Mouse (Mus musculus): Measurements from ENCODE around the gene Cp. TPM values are rescaled to one million over a fixed set of nuclear protein-coding genes. Genes with fewer than 3 reads are reported as not detected.
"Not testable (repeated sequence)": the region's sequence is repeated elsewhere in the genome, so short reads cannot be mapped to it uniquely, and the experiment has no call there.

Cp gene
- polyA plus RNA-seq (2015; fragmentation: Nextera tagmentation; extraction: Ambion mirVana), result 9.6 and 10.3 TPM in 2 replicates

DNA sequence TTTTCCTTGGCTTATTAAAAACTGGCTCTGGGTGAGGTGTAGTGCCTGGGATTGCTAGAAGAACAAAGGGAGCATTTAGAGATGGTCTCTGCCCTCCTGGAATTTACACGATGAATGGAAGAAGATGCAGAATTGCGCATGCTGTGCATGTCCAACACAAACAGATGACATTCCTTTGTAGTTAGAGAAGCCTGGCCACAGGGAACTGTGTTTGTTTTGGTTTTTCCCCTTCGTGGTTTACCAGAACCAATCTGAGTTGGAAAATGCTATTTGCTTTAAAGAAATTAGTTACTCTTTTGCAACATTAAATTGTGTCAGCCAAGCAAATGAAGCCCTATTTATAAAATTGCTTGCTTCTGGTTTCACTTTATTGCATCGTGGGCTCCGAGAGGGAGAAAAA, at the start of gene Cp:
Cp (plus strand) TSS at position 170 of the 400 bp plus-strand sequence.
- Histone ChIP-seq H3K9me3 (replicated peaks) (no peaks in the 10 kb centered on the region), H3K27ac (replicated peaks) (no peak within 1 kb of the TSS), H3K27me3 (replicated peaks) (no peaks in the 10 kb centered on the region), H3K4me3 (replicated peaks) (no peak within 1 kb of the TSS; the same call in 1 of the 2 replicates), H3K4me2 (0 out of 2 replicates have a peak within 1 kb of the TSS, but pooled peaks have one; percentile 17), H3K4me1 (no peaks in the 10 kb centered on the region), H3K36me3 (no peaks in the 10 kb centered on the region), H3K9ac (replicated peaks) (no peak within 1 kb of the TSS)
- no peak for ATAC-seq (ENCODE audit: low FRiP score)
- WGBS, result 21% methylated on average over 5 of the region's 5 CpGs

DNA sequence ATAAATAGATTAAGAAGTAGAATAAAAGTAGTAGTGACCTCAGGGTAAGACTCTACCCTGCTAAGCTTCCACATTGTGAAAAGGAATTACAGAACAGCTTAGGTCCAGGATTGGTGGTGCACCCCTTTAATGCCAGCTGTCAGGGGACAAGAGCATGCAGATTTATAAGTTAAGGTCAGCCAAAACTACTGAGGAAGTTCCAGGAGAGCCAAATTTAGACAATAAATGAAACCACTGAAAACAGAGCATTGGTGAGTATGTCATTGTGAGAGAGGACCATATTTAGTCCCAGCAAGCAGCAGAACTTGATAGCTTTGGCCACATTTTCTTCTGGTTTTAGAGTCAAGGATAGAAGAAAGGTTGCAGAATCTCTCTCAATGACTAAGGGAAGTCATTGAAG, 8.3 kb upstream of the Cp start:
- H3K27ac ChIP-seq (replicated peaks), result no peak overlapping the region
- H3K4me3 ChIP-seq (replicated peaks), result no peak overlapping the region
- H3K27me3 ChIP-seq (replicated peaks), result no peaks in the 10 kb centered on the region
- H3K4me2 ChIP-seq, result no peak overlapping the region
- H3K9me3 ChIP-seq (replicated peaks), result no peaks in the 10 kb centered on the region
- H3K4me1 ChIP-seq, result no peaks in the 10 kb centered on the region
- H3K36me3 ChIP-seq, result no peaks in the 10 kb centered on the region
- no peak overlapping the region for H3K9ac ChIP-seq (replicated peaks)
- ATAC-seq (ENCODE audit: low FRiP score), result no peak

DNA sequence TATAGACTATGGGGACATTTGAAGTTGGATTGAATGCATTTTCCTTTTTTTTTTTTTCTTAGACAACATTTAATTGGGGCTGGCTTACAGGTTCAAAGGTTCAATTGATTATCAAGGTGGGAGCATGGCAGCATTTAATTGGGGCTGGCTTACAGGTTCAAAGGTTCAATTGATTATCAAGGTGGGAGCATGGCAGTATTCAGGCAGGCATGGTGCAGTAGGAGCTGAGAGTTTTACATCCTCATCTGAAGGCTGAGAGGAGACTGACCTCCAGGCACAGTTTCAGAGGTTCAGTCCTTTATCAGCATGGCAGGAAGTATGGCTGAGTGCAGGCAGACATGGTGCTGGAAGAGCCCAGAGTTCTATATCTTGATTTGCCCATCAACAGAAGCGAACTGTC, 7.5 kb upstream of the Cp start:
- not testable (repeated sequence) for H3K27me3 ChIP-seq (replicated peaks); H3K4me2 ChIP-seq
- WGBS, result 92% methylated on average over 1 of the region's 1 CpGs

DNA sequence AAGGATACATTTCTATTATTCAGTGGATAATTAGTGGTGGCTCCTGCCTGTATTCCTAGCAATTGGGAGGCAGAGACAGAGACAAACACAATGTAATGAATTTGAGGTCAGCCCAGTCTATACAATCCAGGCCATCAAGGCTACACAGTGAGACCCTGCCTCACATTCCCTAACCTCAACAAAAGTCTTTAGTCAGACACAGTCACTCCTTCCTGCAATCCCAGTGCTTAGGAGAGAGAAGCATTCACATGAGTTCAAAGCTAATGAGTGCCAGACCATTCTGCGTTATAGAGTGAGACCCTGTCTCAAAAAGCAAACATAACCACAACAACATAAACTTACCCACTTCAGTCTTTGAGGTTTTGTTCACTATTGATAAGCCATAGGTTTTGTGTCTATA, 3.4 kb upstream of the Cp start:
- 23% methylated on average over 1 of the region's 1 CpGs for WGBS
- no peak overlapping the region for H3K4me3 ChIP-seq (replicated peaks)
- no peaks in the 10 kb centered on the region for H3K36me3 ChIP-seq
- no peaks in the 10 kb centered on the region for H3K4me1 ChIP-seq
- H3K27me3 ChIP-seq (replicated peaks), result no peaks in the 10 kb centered on the region
- no peak overlapping the region for H3K27ac ChIP-seq (replicated peaks)
- H3K9me3 ChIP-seq (replicated peaks), result no peaks in the 10 kb centered on the region
- H3K9ac ChIP-seq (replicated peaks), result no peak overlapping the region
- no peak for ATAC-seq (ENCODE audit: low FRiP score)
- no peak overlapping the region for H3K4me2 ChIP-seq

More for the DNA sequence above, 7.5 kb upstream of the Cp start:
- H3K9ac ChIP-seq (replicated peaks); H3K27ac ChIP-seq (replicated peaks); ATAC-seq (ENCODE audit: low FRiP score); H3K4me3 ChIP-seq (replicated peaks); H3K9me3 ChIP-seq (replicated peaks); H3K4me1 ChIP-seq; H3K36me3 ChIP-seq: not testable (repeated sequence)

DNA sequence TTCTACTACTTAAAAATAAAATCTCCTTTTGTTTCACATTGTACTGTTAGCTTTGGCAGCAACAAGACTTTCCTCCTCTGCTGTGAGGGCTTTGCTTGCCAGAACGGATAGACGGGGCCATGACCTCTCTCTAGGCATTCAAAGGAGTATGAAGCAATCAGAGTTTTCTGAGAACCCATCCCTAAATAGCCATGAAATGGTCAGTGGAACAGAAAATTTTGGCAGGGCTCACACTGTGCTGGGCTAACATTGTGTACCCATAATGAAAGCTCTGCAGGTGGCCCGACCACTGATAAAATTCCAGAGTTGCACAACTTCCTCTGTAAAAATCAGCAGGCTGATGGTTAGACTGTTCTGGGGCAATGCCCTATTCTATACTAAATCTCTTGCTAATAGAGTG, 3.0 kb upstream of the Cp start:
- H3K27ac ChIP-seq (replicated peaks), result no peak overlapping the region
- H3K4me3 ChIP-seq (replicated peaks), result no peak overlapping the region
- ATAC-seq (ENCODE audit: low FRiP score), result peak; percentile 59; the same call in 1 of the 2 replicates
- H3K9me3 ChIP-seq (replicated peaks), result no peaks in the 10 kb centered on the region
- H3K27me3 ChIP-seq (replicated peaks), result no peaks in the 10 kb centered on the region
- no peaks in the 10 kb centered on the region for H3K4me1 ChIP-seq
- no peak overlapping the region for H3K9ac ChIP-seq (replicated peaks)
- no peak overlapping the region for H3K4me2 ChIP-seq
- 17% methylated on average over 3 of the region's 3 CpGs for WGBS
- no peaks in the 10 kb centered on the region for H3K36me3 ChIP-seq

DNA sequence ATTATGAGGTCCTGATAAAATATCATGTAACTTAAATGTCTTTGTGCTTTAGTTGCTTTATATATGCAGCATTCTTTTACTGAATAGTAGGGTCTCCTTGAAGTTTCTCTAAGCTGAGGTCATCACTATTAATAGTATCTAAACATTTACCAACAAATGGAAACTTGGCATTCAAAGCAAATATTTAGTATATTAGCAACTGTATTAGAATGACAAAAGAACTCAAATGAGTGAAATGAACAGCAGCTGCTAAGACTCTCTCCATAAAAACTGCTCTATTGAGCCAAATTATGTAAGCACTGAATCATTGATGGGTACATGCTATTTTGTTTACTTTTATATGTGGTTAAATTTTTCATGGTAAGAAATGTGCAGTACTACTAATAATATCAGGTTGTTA, 1.2 kb downstream of the Cp start:
- no peak overlapping the region for H3K4me2 ChIP-seq
- no peaks in the 10 kb centered on the region for H3K36me3 ChIP-seq
- H3K27ac ChIP-seq (replicated peaks), result no peak overlapping the region
- ATAC-seq (ENCODE audit: low FRiP score), result no peak
- H3K9me3 ChIP-seq (replicated peaks), result no peaks in the 10 kb centered on the region
- H3K4me1 ChIP-seq, result no peaks in the 10 kb centered on the region
- no peak overlapping the region for H3K4me3 ChIP-seq (replicated peaks)
- H3K27me3 ChIP-seq (replicated peaks), result no peaks in the 10 kb centered on the region
- no peak overlapping the region for H3K9ac ChIP-seq (replicated peaks)

DNA sequence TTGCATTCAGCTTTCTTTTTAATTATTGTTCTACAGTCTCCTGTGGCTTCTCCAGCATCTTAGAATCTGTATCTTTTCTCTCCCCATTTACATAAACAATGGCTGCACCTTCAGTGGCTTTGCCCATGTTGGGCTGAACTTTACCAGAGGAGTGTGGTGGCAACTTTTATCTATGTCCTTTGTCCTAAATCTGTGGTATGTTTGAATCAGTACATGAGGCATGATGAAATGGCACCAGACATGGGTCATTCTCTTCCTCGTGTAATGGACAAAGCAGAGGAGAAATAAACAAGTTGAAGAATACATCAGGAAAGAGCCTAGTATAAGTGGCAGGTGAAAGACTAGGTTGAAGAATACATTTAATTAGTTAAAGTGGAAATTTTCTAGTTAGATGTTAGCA, 2.1 kb downstream of the Cp start:
- H3K27ac ChIP-seq (replicated peaks), result no peak overlapping the region
- H3K9ac ChIP-seq (replicated peaks), result no peak overlapping the region
- no peak overlapping the region for H3K4me2 ChIP-seq
- no peaks in the 10 kb centered on the region for H3K36me3 ChIP-seq
- H3K4me1 ChIP-seq, result no peaks in the 10 kb centered on the region
- H3K4me3 ChIP-seq (replicated peaks), result no peak overlapping the region
- 77% methylated on average over 1 of the region's 1 CpGs for WGBS
- H3K9me3 ChIP-seq (replicated peaks), result no peaks in the 10 kb centered on the region
- no peak for ATAC-seq (ENCODE audit: low FRiP score)
- H3K27me3 ChIP-seq (replicated peaks), result no peaks in the 10 kb centered on the region

DNA sequence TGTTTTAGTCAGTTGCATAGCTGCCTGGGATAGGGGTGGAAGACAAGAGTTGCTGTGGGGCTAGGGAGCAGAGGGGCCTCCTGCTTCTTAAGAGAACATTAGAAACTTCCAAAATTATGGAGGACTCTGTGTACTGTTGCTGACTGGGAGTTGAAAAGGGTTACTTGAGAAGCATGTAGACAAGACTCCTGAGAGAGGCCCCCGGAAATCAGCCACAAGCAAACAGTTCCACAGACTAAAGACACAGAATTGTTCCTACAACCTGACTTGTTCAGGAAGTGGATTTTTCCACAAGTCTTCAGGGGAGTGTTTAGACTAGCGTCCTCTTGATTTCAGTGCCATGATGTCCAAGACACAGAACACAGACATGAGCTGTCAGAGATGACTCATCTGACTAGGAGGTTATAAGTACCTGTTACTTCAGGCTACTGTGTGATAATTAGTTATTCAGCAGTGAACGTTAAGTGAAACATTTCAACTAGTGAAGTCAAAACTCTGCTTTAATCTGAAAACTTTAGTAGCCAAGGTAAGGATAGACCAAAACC, 3.8 kb downstream of the Cp start:
- Histone ChIP-seq H3K4me3 (replicated peaks) (no peak overlapping the region), H3K27ac (replicated peaks) (no peak overlapping the region), H3K4me2 (no peak overlapping the region), H3K27me3 (replicated peaks) (no peaks in the 10 kb centered on the region), H3K36me3 (no peaks in the 10 kb centered on the region), H3K9me3 (replicated peaks) (no peaks in the 10 kb centered on the region), H3K9ac (replicated peaks) (no peak overlapping the region), H3K4me1 (no peaks in the 10 kb centered on the region)
- no peak for ATAC-seq (ENCODE audit: low FRiP score)
- WGBS, result 84% methylated on average over 3 of the region's 3 CpGs

DNA sequence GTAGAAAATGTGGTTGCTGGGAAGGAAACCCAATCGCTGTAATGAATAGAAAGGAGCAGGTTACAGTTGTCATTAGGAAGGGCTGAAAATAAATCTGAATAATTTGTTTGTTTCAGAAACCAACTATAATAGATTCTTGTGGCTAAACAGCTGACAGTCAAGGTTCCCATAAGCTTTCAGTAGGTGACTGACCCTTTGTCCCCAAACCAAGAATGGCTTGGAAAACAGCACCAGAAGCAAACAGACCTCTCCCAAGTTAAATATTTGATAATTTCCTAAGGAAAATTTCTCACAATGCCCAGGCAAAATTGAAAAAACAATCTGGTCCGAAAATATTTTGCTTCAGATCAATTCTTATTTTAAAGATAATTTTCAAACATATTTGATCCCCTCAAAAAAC, 4.5 kb downstream of the Cp start:
- Histone ChIP-seq H3K36me3 (no peaks in the 10 kb centered on the region), H3K9ac (replicated peaks) (no peak overlapping the region), H3K4me3 (replicated peaks) (no peak overlapping the region), H3K4me2 (no peak overlapping the region), H3K27me3 (replicated peaks) (no peaks in the 10 kb centered on the region), H3K4me1 (no peaks in the 10 kb centered on the region), H3K27ac (replicated peaks) (no peak overlapping the region), H3K9me3 (replicated peaks) (no peaks in the 10 kb centered on the region)
- ATAC-seq (ENCODE audit: low FRiP score), result no peak
- WGBS, result 82% methylated on average over 2 of the region's 2 CpGs

DNA sequence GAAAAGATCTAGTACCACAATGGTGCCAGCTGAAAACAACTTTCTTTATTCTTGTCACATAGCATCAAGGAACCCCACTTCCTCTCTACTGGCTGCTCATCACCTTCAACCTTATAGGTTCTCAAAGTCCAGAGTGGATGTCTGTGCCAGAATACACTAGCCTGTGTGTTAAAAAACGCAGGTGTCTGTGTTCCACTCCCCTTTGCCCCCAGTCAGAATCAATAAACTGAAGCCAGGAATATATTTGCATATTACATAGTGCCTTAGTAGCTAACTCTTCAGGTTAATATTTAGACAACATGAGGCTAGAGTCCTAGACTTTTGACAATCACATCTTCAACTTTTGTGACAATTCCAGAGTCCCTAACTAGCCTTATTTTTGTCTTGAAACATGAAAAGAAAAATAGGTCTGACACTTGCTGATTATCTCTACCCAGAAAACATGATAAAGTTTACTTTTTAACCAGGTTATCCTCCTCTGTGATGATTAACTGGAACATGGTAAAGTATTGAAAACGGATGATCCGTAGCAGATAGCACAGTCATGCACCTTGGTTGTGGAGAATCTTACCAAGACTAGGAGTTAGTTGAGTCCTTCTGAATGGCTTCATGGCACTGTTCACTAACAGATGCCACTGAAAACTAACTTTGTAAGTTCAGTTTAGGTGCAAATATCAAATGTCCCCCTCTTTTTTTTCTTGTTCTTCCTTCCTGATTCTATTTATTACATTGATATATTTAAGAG, 6.1 kb downstream of the Cp start:
- Histone ChIP-seq H3K4me2 (no peak overlapping the region), H3K4me3 (replicated peaks) (no peak overlapping the region), H3K9me3 (replicated peaks) (no peaks in the 10 kb centered on the region), H3K4me1 (no peaks in the 10 kb centered on the region), H3K27ac (replicated peaks) (no peak overlapping the region), H3K27me3 (replicated peaks) (no peaks in the 10 kb centered on the region), H3K9ac (replicated peaks) (no peak overlapping the region), H3K36me3 (no peaks in the 10 kb centered on the region)
- WGBS, result 93% methylated on average over 3 of the region's 3 CpGs
- ATAC-seq (ENCODE audit: low FRiP score), result no peak

DNA sequence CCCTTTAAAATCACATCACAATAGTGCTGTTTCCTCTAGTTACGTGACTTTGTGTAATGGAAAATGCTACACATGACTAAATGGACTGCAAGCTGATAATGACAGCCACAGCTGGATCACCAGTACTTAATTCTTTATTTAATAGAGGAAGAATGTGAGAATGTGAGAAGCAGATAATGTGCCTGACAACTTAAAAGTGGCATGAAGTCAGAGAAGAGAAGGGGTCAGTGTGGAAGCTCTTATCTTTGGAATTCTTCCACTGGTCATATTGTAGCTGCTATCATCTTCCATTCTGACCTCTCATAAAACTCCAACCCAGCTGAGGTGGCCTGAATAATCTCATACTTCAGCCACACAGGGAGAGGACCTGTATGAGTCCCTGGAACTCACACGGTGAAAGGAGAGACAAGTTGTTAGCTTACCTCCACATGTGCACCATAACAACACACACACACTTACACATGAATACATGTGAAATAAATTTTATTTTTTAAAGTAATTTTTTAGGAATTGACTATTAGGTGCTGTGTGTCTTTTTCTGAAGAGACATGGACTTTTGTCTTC, 7.9 kb downstream of the Cp start:
- H3K27ac ChIP-seq (replicated peaks), result no peak overlapping the region
- no peaks in the 10 kb centered on the region for H3K4me1 ChIP-seq
- H3K9me3 ChIP-seq (replicated peaks), result no peaks in the 10 kb centered on the region
- H3K36me3 ChIP-seq, result no peaks in the 10 kb centered on the region
- no peaks in the 10 kb centered on the region for H3K27me3 ChIP-seq (replicated peaks)
- ATAC-seq (ENCODE audit: low FRiP score), result no peak
- 81% methylated on average over 2 of the region's 2 CpGs for WGBS
- H3K4me3 ChIP-seq (replicated peaks), result no peak overlapping the region
- H3K4me2 ChIP-seq, result no peak overlapping the region
- no peak overlapping the region for H3K9ac ChIP-seq (replicated peaks)

DNA sequence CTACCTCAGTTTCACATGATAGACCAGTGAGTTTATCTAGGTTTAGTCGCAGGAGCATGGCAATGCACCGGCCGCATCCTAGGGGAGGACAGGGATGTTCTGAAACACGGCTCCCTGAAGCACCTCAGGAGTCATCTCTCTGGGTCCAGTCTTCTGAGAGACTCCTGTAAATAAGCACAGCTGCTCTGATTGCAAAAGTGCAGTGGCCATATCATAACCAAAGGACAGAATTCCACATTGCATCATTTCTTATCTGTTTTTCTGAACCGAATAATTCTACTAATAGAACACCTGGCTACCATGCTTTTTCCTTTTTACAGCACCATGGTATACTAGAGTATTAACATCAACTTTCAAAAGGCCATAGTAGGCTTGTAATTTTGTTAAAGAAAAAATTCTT, 8.4 kb downstream of the Cp start:
- Histone ChIP-seq H3K36me3 (no peaks in the 10 kb centered on the region), H3K4me1 (no peaks in the 10 kb centered on the region), H3K4me3 (replicated peaks) (no peak overlapping the region), H3K27me3 (replicated peaks) (no peaks in the 10 kb centered on the region), H3K9me3 (replicated peaks) (no peaks in the 10 kb centered on the region), H3K27ac (replicated peaks) (no peak overlapping the region), H3K4me2 (no peak overlapping the region), H3K9ac (replicated peaks) (no peak overlapping the region)
- ATAC-seq (ENCODE audit: low FRiP score), result no peak
- 93% methylated on average over 5 of the region's 5 CpGs for WGBS
